Mouse (Mus musculus) stomach, embryonic 15.5 days (tissue): ENCODE results near the gene Cyb5d2. TPM values are rescaled to one million over a fixed set of nuclear protein-coding genes. Genes with fewer than 3 reads are reported as not detected.

ENCODE experiments used
- ATAC-seq: fragments of 200-750 bp; cut with Nextera tagmentation; 2 replicates; pipeline ENCODE4 v1.8.0; 2017; ENCODE audit warnings: low read depth, moderate number of reproducible peaks, moderate TSS enrichment; ENCODE audit not compliant: insufficient read depth, low FRiP score
- H3K27ac ChIP-seq: fragments of 300-500 bp; sonication (generic); 2 replicates; pipeline ENCODE4 v1.5.1; 2015; ENCODE audit warnings: mild to moderate bottlenecking, inconsistent platforms
- H3K27me3 ChIP-seq: fragments of 300-500 bp; sonication (generic); replicated peaks from 2 replicates; pipeline ENCODE4 v1.6.1; 2015; ENCODE audit warnings: inconsistent platforms
- H3K36me3 ChIP-seq: fragments of 300-500 bp; sonication (generic); 2 replicates; pipeline ENCODE4 v1.6.1; 2015; ENCODE audit warnings: inconsistent platforms
- H3K4me1 ChIP-seq: fragments of 300-500 bp; sonication (generic); 2 replicates; pipeline ENCODE4 v1.6.1; 2015; ENCODE audit warnings: inconsistent platforms
- H3K4me2 ChIP-seq: fragments of 300-500 bp; sonication (generic); 2 replicates; pipeline ENCODE4 v1.6.1; 2015; ENCODE audit warnings: mild to moderate bottlenecking, inconsistent platforms
- H3K4me3 ChIP-seq: fragments of 300-500 bp; sonication (generic); replicated peaks from 2 replicates; pipeline ENCODE4 v1.5.1; 2015; ENCODE audit warnings: inconsistent platforms
- H3K9ac ChIP-seq: fragments of 300-500 bp; sonication (generic); 2 replicates; pipeline ENCODE4 v1.6.1; 2015; ENCODE audit warnings: inconsistent platforms
- H3K9me3 ChIP-seq: fragments of 300-500 bp; sonication (generic); 2 replicates; pipeline ENCODE4 v1.6.1; 2016; ENCODE audit warnings: inconsistent platforms
- WGBS: fragments of 180-500 bp; shearing (Covaris S2); methylation state at CpG from one replicate; pipeline ENCODE4 v1.1.7; 2015; 5-methylcytosine and 5-hydroxymethylcytosine counted together
- polyA plus RNA-seq: library from polyadenylated mRNA; unstranded; fragments of >200 nt; fragmentation: Nextera tagmentation; extraction: Ambion mirVana; gene quantifications from 2 replicates; pipeline ENCODE4 v1.2.1, GENCODE M21; 2015

The Cyb5d2 gene
- polyA plus RNA-seq, 1 experiment from 2014 or later: 5.3 TPM

GRCm38 (mm10) chr11:72735519-72735860, 60.5 kb downstream of the Cyb5d2 start:
- no peak for ATAC-seq
- Histone ChIP-seq H3K27me3 (no peaks in the 10 kb centered on the region), H3K36me3 (peaks cover 35% of the 10 kb centered on the region), H3K9me3 (no peaks in the 10 kb centered on the region), H3K9ac (no peak overlapping the region), H3K4me1 (no peaks in the 10 kb centered on the region), H3K4me2 (no peak overlapping the region), H3K27ac (no peak overlapping the region), H3K4me3 (no peak overlapping the region)
- WGBS: 77% methylated on average over 2 of the region's 2 CpGs

GRCm38 (mm10) chr11:72734840-72735518, 61.0 kb downstream of the Cyb5d2 start:
- no peak for ATAC-seq
- Histone ChIP-seq H3K4me1 (no peaks in the 10 kb centered on the region), H3K9ac (no peak overlapping the region), H3K27me3 (no peaks in the 10 kb centered on the region), H3K9me3 (no peaks in the 10 kb centered on the region), H3K27ac (no peak overlapping the region), H3K36me3 (peaks cover 32% of the 10 kb centered on the region), H3K4me3 (no peak overlapping the region), H3K4me2 (no peak overlapping the region)
- WGBS: 80% methylated on average over 4 of the region's 4 CpGs

- Histone ChIP-seq H3K4me3 (no peak overlapping the region), H3K4me1 (no peaks in the 10 kb centered on the region), H3K36me3 (peaks cover 31% of the 10 kb centered on the region), H3K27me3 (no peaks in the 10 kb centered on the region), H3K9me3 (no peaks in the 10 kb centered on the region), H3K4me2 (no peak overlapping the region), H3K27ac (no peak overlapping the region), H3K9ac (no peak overlapping the region)
- WGBS: 90% methylated on average over 3 of the region's 3 CpGs
- ATAC-seq: no peak
Observed at GRCm38 (mm10) chr11:72733736-72734135, 62.2 kb downstream of the Cyb5d2 start.

Other genes starting within 250 kb of the Cyb5d2 start
- gene Spns3, start 245.6 kb downstream of the Cyb5d2 start, polyA plus RNA-seq: 0.61 and 0.98 TPM in 2 replicates
- 56.1 and 64.2 TPM in 2 replicates for gene Ube2g1, start 188.9 kb downstream of the Cyb5d2 start, polyA plus RNA-seq
- 20.6 and 22.3 TPM in 2 replicates for gene Ankfy1, start 106.1 kb downstream of the Cyb5d2 start, polyA plus RNA-seq
- 9.8 and 10.3 TPM in 2 replicates for gene Zzef1, start 84 bp upstream of the Cyb5d2 start, polyA plus RNA-seq
- 18.9 and 20.6 TPM in 2 replicates for gene Atp2a3, start 165.0 kb upstream of the Cyb5d2 start, polyA plus RNA-seq
- gene P2rx1, start 203.0 kb upstream of the Cyb5d2 start, polyA plus RNA-seq: 33.7 and 52.1 TPM in 2 replicates
- gene Camkk1, start 222.9 kb upstream of the Cyb5d2 start, polyA plus RNA-seq: 10.6 and 10.9 TPM in 2 replicates